Mouse (Mus musculus) lung, postnatal 25 days (tissue): ENCODE measurements around the gene Prrc2c.
A peak's percentile ranks its signal among the peaks of the same experiment; 100 is the strongest.
"Not testable (repeated sequence)": the region's sequence is repeated elsewhere in the genome, so short reads cannot be mapped to it uniquely, and the experiment has no call there.

ENCODE experiments used
- DNase-seq: peaks from one replicate; pipeline ENCODE4 v3.0.0; 2022; ENCODE audit warnings: low spot score

Gene Prrc2c

DNA sequence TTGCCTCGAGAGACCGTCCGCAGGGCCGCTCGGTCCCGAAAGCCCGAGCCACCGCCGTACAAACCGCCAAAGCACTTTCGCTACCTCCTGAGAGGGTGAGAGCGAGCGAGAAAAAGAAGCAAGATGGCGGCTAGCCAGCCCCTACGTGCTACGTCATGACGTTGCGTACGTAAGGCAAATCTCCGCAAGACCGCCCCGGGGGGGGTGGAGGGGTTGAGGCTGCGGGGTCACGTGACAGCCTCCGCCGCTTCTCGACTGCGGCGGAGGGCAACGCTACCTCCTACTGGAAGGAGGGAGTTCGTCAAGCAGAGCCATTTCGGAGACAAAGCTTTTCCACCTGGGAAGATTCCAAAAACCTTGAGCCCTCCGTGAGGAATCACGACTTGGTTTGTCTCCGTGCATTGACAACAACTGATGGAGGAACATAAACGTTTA lies at the start of gene Prrc2c:
Gene Prrc2c (minus strand): TSS at position 156 of the 435 bp plus-strand sequence.
- DNase-seq: peak; percentile 98

DNA sequence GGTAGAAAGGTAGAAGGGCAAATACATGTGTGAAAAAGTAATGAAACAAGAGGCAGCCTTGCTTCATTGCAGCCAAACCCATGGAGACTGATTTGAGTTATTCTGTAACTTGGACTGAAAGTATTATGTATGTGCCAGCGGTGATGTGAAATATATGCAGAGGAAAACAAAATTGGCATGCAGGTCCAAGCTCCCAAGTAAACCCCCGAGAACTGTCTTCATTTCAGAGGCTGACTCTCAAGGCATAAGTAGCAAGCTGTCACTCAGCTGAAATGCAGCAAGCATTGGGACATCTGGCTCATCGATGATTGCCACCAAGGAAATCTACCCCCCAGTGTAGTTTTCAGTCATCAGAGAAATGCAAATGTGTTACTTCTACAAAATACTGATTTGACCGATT lies 44.9 kb upstream of the Prrc2c start:
- DNase-seq: no peak

DNA sequence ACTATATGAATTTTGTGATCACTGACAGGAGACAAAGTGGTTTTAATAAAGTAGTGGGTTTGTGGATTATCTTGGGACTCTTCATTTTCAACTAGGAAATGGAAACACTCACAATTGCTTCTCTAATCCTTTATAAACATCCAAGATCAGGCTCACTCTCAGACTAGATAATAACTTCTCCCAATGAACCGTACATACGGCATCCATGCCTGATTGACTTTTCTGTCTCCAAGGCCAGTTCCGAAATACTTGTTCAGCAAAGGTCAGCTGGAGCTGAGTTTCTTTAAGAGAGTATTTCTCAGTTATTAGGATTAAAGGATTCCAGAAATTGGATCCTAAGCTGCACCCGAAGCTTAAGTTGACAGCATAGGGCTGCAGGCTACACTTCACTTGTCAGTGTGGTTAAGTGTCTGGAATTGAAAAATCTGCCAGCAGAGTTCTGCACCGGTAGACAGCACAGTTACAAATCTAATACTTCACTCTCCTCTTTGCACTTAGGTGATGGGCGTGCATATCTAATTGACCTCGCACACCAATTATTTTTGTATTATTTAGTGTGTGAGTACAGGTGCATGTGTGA lies 43.4 kb upstream of the Prrc2c start:
- no peak for DNase-seq

DNA sequence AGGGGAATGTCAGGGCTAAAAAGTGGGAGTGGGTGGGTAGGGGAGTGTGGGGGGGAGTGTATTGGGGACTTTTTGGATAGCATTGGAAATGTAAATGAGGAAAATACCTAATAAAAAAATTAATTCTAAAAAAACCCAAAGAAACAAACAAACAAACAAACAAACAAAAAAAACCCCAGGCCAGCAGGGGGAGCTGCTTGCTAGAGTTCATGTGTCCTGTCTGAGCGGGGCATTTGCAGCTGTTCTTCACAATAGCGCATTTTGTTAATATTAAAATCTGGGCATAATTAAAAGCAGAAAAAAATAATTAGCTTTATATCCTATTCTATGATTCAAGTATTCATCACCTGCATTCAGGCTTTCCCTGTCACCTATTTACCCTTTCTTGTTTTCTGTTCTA lies 40.7 kb upstream of the Prrc2c start:
- DNase-seq: not testable (repeated sequence)

DNA sequence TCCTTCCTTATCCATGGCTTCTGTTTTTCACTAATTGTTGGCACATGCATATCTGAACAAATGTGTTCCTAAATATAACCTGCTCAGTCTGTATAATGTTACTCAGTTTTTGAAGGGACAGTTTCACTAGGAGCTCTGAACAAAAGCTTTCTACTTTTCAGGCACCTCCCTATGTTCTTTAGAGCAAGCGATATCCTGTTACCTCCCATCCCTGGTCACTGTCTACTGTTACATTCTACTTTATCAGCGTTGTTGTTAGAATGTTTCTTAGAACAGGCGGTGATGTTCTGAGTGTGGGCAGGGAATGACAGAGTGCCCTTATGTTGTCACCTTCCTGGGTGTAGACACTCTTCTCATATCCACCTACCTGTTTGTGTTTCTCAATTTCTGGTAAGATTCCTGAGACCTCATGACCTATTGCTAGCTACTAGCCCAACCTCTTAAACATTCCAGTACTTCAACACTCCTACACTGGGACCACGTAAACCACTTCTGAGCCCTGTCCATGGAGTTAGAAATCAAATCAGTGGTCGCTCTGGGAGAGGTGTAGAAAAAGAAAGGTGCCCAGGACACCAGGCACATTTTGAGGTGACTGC lies 37.7 kb upstream of the Prrc2c start:
- DNase-seq: peak; percentile 16

DNA sequence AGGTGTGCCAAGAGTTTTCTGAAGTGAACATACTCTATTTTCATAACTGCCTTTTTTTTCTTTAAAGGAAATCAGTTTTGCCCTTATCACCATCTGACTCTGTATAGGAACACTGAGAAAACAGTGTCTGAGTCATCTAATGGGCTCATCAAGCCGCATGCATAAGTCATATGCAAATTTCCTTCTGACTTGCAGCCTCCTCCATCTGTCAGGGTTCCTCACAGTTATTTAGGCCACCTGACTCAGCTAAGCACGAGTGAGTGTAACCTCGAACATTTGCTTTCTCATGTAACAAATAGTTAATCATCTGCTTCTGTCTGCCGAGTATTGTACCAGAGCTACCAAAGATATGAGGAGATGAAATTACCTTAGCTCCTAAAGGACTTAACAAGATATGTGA lies 33.3 kb upstream of the Prrc2c start:
- no peak for DNase-seq

DNA sequence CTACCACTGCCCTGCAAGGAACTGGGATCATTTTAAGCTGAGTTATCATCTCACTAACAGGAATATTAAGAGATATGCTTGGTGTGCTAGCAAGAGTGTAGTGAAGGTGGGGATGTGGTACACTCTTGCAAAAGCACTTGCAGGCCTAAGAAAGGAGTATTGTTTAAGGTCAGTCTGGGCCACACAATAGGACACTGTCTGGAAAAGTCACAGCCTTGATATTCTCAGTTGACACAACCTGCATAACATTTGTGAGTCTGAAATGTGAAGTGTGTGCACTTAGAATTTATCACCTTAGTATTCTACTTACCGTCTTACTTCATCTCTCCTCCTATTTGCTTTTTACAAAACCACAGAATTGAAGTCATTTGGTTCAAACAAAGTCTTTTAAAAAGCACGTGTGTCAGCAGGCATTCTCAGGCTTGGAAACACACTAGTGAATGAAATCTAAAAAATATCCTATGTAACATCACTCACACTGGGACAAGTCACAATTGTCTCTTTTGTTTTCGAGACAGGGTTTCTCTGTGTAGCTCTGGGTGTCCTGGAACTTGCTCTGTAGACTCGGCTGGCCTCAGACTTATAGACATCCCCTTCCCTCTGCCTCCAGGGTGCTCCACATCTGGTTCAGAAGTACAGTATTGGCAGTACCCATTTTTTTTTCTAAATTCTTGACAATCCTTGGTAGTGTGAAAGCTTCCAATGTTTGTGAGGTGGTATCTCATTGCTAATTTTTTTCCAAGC lies 31.4 kb upstream of the Prrc2c start:
- no peak for DNase-seq

DNA sequence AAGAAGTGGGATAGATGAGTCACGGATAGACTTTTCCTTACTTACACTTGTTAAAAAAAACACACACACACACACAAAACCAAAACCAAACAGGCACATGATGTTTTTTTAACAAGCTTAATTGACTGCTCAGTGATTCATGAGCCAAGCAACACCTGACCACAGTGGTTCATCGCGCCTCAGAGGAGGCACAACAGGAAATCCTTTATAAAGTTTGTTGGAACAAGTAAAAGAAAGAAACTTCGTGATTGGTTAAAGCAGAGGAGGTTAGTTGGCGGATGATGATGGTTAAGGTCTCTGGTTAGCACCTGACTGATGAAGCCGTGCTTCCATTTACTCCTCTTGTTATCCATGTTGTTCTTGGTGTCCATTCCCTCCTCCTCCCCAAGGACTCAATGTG lies 11.7 kb upstream of the Prrc2c start:
- no peak for DNase-seq

DNA sequence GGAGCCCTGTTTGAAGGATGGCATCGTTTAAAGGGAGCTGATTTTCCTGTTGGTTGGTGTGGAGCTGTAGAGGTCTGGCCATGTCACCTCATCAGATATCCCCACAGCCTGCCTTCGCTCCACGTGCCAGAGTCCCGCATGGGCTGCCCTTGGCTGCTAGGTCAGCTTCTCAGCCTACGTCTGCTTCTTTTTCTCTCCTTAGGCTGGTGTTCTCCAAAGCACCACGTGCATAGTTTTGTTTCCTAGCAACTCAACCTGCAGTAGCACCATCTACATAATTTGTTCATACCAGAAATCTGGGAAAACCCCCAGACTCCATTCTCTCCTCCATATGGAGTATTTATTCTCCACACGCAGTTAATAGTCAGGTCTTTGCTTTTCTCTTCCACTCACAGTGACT lies 9.3 kb upstream of the Prrc2c start:
- DNase-seq: no peak

DNA sequence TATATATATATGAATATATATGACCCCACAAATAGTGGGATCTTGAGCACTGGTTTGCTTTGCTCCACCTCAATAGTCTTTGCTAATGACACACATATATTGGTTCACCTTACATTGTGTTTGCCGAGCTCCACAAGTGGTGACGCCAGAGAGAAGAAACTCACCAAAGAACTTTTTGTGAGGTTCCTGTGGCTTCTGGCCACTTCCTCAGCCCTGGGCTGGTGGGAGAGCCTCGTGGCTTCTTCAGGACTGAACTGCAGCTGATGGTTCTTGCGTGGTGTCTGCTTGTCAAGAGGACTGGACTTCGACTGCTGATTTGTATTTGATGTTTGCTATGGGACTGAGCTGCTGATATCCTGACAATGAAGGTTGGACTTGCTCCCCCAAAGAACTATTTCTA lies 8.4 kb upstream of the Prrc2c start:
- no peak for DNase-seq

DNA sequence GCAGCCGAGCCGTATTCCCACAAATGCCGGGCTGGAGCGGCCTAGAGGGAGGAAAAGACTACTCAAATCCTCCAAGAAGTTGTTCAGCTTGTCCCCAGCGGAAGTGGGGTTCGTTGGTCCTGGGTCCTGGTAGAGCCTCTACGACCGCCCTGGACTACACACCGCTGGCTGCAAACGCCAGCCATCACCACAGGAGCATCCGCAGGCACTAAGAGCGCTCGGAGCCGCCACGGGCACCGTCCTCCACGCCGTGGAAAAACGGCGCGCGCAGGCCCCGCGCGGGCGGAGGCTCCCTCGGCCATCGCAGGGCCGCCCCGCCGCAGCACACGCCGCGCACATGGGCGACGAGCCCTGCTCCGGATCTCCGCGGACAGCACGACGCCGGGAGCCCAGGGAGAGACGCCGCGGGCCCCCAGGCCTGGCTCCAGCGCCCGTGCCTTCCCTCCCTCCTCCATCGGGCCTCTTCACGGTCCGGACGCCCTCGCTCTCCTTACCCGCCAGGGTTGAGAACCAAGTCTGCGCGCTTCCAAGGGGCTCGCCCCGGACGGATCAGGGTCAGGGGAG lies 443 bp downstream of the Prrc2c start:
- DNase-seq: peak; percentile 20

DNA sequence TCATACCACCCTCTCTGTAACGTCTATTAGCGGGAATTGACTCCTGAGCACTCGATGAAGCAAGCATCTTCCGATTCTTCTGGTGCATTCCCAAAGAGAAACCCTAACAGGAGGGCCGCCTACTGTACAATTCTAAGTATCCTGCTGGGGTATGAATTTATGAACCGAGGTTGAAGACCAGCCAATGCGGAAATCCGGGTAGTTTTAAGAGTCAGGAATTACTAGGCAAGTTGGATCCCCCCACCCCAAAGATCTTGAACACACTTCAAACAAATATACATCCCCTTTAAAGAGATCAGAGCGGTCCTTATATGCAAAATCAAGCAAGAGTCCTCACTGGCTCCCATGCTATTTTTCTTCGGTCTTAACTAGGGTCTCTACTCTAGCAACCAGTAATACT lies 950 bp downstream of the Prrc2c start:
- peak; percentile 45 for DNase-seq

DNA sequence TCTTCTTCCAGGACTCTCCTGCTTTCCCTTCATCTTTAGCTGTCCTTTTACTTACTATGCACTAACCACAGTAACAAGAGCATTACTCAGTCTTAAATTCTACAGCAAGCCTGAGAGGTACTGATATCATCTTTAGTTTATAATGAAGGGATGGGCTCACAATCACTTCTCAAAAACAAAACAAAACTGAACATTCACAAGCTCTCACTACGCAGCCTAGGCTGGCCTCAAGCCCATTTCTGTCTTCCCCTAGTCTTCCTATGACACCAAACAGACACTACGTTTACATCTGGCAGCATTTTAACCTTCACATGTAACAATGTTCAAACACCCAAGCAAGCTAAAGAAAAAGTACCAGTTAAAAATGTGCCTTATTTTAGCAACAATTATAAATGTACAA lies 1.9 kb downstream of the Prrc2c start:
- DNase-seq: no peak

DNA sequence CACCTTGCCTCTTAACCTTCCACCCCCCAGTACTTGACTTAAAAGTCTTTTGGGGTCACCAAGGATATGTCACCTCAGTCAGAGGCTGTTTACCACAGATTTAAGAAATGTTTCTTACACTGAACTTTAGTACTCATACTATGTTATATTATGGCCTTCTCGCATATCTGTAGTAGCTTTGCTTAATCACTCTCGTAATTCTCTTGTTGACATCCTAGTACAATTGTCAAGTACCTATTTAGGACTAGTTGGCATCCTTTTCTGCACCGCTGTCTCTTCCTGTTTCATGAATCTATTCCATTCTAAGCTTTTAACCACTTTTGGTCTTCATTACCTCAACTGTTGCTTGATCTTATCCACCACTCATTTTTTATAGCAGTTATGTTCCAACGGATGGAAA lies 5.3 kb downstream of the Prrc2c start:
- DNase-seq: no peak

DNA sequence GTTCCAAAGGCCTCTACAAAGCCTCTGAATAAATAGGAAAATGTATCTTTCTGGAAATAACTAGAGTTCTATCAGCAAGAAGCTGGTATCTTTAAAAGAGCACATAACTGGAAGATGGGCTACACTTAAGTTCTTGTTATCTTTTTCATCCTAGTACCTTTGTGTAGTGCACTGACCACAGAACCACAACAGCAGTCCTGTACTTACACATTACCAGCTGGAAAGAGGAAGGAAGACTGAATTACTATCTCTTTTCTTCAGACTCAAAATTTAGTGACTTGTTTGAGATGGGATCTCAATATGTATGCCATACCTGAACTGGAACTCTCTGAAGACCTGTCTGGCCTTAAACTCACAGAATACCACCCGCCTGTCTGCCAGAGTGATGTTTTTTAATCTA lies 6.1 kb downstream of the Prrc2c start:
- no peak for DNase-seq

DNA sequence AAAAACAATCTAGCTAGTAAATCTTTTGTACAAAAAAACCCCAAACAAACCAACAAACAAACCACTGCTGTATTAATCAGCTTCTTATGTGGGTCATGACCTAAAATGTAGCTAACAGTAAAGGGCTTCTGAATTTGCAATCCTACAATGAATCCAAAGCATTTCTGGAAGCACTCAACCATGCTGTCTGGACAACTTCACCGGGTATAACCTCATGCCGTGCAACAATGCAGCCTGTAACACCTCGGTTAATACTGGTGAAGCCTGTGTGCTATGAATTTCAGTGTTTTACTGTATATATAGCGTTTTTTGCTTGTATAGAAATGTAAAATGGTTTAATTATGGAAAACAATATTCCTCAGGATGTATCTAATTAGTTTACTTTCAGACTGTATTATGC lies 8.3 kb downstream of the Prrc2c start:
- no peak for DNase-seq

DNA sequence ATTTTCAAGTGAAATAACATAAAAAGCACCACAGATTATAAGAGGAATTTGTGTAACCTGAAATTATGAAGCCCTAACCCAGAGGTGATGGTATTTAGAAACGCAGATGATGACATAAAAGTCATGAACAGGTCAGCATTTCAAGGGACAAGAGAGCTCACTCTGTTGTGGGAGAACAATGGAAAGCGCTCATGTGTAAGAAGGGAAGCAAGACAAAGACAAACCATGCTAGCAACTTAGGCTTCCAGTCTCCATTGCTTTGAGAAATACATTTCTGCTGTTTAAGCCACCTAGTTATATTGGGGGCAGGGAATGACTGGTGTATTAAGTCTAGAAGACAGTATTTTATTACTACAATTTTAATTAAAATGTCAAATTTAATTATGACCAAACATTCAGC lies 10.9 kb downstream of the Prrc2c start:
- DNase-seq: no peak

DNA sequence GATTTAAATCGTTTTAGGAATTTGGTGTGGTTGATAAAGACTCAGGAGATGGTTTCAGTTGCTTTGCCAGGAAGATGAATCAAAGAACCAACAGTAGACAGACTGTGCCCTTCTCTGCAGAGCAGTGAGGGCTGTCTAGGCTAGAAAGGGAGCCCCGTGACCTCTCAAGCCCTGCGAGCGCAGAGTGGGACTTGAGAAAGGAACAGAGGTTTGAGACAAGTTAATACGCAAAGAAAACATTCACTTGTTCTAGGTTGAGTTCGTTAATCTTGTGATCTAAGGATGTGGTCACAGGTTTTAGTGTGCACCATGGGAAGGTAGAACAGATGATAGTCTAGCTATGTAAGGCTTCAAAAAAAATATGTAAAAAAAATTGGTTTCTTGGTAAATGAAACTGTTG lies 12.4 kb downstream of the Prrc2c start:
- peak; percentile 37 for DNase-seq

DNA sequence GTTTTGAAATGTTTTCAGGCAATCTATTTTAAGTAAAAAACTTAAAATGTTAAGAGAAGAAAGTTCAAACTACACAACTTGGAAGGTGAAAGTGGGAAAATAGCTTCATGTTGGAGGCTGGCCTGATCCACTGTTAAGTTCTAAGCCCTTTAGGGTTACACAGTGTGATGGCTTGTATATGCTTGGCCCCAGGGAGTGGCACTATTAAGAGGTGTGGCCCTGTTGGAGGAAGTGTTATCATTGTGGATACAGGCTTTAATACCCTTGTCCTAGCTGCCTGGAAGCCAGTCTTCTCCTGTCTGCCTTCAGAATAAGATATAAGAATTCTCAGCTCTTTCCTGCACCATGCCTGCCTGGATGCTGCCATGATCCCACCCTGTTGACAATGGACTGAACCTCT lies 16.7 kb downstream of the Prrc2c start:
- DNase-seq: no peak

DNA sequence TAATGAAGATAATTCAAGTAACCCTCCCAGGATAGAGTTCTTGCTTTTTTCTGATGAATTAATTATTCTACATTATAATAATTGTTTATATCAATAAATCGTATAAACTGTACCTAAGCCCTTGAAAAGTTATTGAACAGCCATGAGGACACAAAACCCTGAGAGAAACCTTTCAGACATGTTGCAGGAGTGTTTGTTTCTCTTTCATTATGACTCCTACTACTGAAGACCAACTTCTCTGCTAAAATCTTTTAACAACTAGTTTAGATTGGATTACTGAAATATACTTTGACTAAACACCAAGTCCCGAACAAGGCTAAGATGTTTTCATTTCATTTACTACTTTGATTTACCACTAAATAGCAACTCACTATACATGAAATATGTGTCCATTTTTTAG lies 19.7 kb downstream of the Prrc2c start:
- DNase-seq: no peak

DNA sequence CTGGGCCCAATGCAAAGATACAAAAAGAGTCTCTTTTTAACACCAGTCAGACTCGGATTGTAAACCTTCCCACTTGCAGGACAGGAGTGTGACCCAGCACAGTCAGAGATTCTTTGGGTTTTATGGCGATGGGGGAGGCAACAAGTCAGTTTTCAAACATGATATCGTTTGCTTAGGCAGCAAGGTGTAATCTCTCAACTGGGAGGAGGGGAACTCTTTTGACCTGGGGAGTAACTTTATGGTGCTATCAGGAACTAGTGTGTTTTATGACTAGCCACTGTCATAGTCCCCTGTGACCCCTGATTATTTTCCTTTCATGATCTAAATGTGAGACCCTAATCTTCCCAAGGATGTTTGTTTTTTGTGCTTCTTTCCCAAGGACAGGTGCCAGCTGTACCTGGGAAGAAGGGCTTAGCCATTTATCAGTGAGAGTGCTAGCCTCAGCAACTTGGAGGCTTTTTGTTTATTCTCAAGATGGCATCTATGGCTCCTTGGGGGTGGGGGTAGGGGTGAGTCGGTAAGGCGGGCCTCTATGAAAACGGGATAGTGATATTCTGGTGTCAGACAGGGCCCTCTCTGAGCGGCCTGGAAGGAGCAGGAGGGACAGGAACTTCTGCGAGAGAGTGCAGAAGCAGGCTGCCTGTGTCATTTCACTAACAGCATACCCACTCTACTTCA lies 39.8 kb downstream of the Prrc2c start:
- no peak for DNase-seq

DNA sequence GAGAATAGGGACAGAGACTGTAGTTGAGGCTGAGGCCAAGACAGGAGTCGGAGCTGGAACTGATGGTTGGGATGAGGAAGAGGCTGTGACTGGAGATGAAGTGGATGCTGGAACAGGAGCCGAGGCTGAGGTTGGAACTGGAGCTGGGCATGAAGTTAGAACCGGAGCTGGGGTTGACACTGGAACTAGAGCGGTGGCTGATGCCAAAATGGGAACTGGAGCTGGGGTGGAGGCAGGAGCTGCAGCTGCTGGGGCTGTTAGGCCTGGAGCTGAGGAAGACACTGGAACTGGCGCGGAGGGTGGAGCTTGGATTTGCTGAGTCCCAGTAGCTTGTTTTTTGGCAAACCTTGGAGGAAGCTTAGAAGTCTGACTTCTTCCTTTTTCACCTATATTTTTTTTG lies 42.5 kb downstream of the Prrc2c start:
- no peak for DNase-seq

DNA sequence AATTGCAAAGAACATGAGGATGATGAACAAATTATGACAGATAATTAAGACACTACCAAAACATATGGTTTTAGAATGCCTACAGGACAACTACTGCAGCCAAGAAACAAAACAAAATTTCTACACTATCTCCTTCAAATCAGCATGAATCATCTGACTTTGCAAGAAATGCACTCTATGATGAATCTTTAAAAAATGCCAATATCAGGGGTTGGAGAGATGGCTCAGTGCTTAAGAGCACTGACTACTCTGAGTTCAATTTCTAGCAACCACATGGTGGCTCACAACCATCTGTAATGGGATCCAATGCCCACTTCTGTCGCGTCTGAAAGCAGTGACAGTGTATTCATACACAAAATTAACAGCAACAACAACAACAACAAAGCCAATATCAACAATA lies 46.6 kb downstream of the Prrc2c start:
- DNase-seq: no peak
